Comparison of ENCODE assay signal across 30 mouse cellular contexts in genomic region chr3:101990136-101990535, GRCm38 (mm10). TPM values are rescaled to one million over a fixed set of nuclear protein-coding genes. Genes with fewer than 3 reads are reported as not detected.
"Had no signal": no experiment of that assay in that cellular context is flagged by ENCODE, and none has a peak within 500 bp of the region (broad histone marks: within the 10 kb centered on the region; RNA-seq: fewer than 3 reads in every experiment).

No protein-coding gene starts in this region.

- ATAC-seq: forebrain, embryonic 13.5 days; forebrain, embryonic 14.5 days; forebrain, embryonic 15.5 days; forebrain, embryonic 16.5 days; forebrain, postnatal 0 days had no signal

- DNase-seq: cerebellum, adult 2 months; cerebellum, adult 8-10 months; cerebellum, adult 9-10 months; cerebellum, adult 9-11 months; cerebellum, postnatal 10 days; cerebellum, postnatal 14 days; cerebellum, postnatal 25 days; cerebellum, postnatal 36 days; embryo, embryonic 11 days; forebrain, postnatal 0 days; gastrocnemius, adult 2 months; gastrocnemius, postnatal 10 days; gastrocnemius, postnatal 14 days; gastrocnemius, postnatal 25 days; gastrocnemius, postnatal 36 days; heart, adult 11 months; heart, adult 18-20 months; heart, adult 2 months had no signal

- H3K4me3 ChIP-seq: embryonic facial prominence, embryonic 10.5 days; embryonic facial prominence, embryonic 12.5 days; embryonic facial prominence, embryonic 13.5 days; embryonic facial prominence, embryonic 15.5 days; erythroblast, embryonic 14.5 days; forebrain, embryonic 10.5 days; forebrain, embryonic 12.5 days; forebrain, embryonic 13.5 days; forebrain, embryonic 15.5 days; gastrocnemius, adult 2 months; heart, adult 2 months had no signal

- H3K4me1 ChIP-seq: embryonic facial prominence, embryonic 12.5 days; embryonic facial prominence, embryonic 13.5 days; embryonic facial prominence, embryonic 15.5 days; forebrain, embryonic 13.5 days; forebrain, embryonic 15.5 days had no signal

- H3K9ac ChIP-seq: embryonic facial prominence, embryonic 12.5 days; embryonic facial prominence, embryonic 13.5 days; embryonic facial prominence, embryonic 15.5 days; forebrain, embryonic 12.5 days; forebrain, embryonic 13.5 days; forebrain, embryonic 15.5 days; forebrain, postnatal 0 days had no signal

- H3K27ac ChIP-seq: embryonic facial prominence, embryonic 10.5 days; embryonic facial prominence, embryonic 12.5 days; embryonic facial prominence, embryonic 13.5 days; embryonic facial prominence, embryonic 15.5 days; forebrain, embryonic 10.5 days; forebrain, embryonic 12.5 days; forebrain, embryonic 13.5 days; forebrain, embryonic 15.5 days; gastrocnemius, adult 2 months; heart, adult 2 months had no signal

- H3K9me3 ChIP-seq: embryonic facial prominence, embryonic 10.5 days; embryonic facial prominence, embryonic 12.5 days; embryonic facial prominence, embryonic 13.5 days; embryonic facial prominence, embryonic 15.5 days; forebrain, embryonic 10.5 days; forebrain, embryonic 12.5 days; forebrain, embryonic 13.5 days; forebrain, embryonic 15.5 days had no signal

- H3K36me3 ChIP-seq: embryonic facial prominence, embryonic 10.5 days; embryonic facial prominence, embryonic 12.5 days; embryonic facial prominence, embryonic 13.5 days; embryonic facial prominence, embryonic 15.5 days; forebrain, embryonic 10.5 days; forebrain, embryonic 12.5 days; forebrain, embryonic 15.5 days had no signal

- H3K27me3 ChIP-seq: embryonic facial prominence, embryonic 12.5 days; embryonic facial prominence, embryonic 13.5 days; embryonic facial prominence, embryonic 15.5 days; forebrain, embryonic 12.5 days; forebrain, embryonic 13.5 days; forebrain, embryonic 15.5 days had no signal

- H3K4me2 ChIP-seq: embryonic facial prominence, embryonic 12.5 days; embryonic facial prominence, embryonic 13.5 days; embryonic facial prominence, embryonic 15.5 days; forebrain, embryonic 12.5 days; forebrain, embryonic 13.5 days; forebrain, embryonic 15.5 days had no signal

RNA-seq across cellular contexts. Expression of gene Nhlh2, which starts 19.7 kb away (rescaled TPM):
- polyA plus RNA-seq: erythroblast, embryonic 14.5 days; gonadal fat pad, adult 2 months; heart, adult 2 months had no signal
